Mouse (Mus musculus) ovary, postnatal 10 days (tissue): Measurements from ENCODE around the gene Vmn1r118.
"Not testable (repeated sequence)": the region's sequence is repeated elsewhere in the genome, so short reads cannot be mapped to it uniquely, and the experiment has no call there.

ENCODE experiments used
- DNase-seq: peaks from one replicate; pipeline ENCODE4 v3.0.0; 2022; ENCODE audit warnings: low spot score

Gene Vmn1r118

DNA sequence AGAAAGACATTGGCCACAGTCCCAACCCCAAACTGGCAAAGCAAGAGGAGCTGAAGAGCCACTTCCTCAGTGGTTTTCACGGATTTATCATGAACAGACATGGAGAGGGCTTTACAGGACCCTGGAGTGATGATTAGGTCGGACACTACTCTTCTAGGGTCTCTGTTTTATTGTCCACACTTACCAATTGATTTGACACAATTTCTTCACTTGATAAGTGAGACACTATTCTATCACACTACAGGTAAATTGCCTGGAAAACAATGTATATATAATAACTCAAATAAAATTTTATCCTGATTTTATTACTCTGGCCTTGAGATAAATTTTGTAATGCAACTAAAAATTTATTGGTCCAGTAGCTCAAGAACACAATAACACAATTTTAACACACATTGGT lies at the start of gene Vmn1r118:
TSS of gene Vmn1r118 (minus strand) at position 101 of the 400 bp plus-strand sequence.
- DNase-seq, result not testable (repeated sequence)

DNA sequence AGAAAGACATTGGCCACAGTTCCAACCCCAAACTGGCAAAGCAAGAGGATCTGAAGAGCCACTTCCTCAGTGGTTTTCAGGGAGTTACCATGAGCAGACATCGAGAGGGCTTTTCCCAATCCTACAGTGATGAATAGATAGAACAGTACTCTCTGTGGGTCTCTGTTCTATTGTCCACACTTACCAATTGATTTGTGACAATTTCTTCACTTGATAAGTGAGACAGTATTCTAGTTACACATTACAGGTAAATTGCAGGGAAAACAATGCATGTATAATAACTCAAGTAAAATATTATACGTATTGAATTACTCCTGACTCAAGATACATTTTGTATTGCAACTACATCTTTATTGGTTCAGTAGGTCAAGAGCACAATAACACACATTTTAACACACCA lies 28.1 kb downstream of the Vmn1r118 start, which contains the start of gene Vmn1r117:
TSS of gene Vmn1r117 (minus strand) at position 101 of the 400 bp plus-strand sequence.
- not testable (repeated sequence) for DNase-seq

DNA sequence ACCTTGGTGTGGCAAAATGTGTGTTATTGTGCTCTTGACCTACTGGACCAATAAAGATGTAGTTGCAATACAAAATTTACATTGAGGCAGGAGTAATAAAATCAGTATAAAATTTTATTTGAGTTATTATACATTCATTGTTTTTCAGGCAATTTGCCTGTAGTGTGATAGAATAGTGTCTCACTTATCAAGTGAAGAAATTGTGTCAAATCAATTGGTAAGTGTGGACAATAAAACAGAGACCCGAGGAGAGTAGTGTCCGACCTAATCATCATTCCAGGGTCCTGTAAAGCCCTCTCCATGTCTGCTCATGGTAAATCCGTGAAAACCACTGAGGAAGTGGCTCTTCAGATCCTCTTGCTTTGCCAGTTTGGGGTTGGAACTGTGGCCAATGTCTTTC lies 40.2 kb downstream of the Vmn1r118 start, which contains the start of gene Vmn1r116:
TSS of gene Vmn1r116 (plus strand) at position 301 of the 400 bp plus-strand sequence.
- DNase-seq, result not testable (repeated sequence)
